Mouse (Mus musculus): ENCODE results near the gene Lrrc58.
A peak's percentile ranks its signal among the peaks of the same experiment; 100 is the strongest.

Gene Lrrc58

DNA sequence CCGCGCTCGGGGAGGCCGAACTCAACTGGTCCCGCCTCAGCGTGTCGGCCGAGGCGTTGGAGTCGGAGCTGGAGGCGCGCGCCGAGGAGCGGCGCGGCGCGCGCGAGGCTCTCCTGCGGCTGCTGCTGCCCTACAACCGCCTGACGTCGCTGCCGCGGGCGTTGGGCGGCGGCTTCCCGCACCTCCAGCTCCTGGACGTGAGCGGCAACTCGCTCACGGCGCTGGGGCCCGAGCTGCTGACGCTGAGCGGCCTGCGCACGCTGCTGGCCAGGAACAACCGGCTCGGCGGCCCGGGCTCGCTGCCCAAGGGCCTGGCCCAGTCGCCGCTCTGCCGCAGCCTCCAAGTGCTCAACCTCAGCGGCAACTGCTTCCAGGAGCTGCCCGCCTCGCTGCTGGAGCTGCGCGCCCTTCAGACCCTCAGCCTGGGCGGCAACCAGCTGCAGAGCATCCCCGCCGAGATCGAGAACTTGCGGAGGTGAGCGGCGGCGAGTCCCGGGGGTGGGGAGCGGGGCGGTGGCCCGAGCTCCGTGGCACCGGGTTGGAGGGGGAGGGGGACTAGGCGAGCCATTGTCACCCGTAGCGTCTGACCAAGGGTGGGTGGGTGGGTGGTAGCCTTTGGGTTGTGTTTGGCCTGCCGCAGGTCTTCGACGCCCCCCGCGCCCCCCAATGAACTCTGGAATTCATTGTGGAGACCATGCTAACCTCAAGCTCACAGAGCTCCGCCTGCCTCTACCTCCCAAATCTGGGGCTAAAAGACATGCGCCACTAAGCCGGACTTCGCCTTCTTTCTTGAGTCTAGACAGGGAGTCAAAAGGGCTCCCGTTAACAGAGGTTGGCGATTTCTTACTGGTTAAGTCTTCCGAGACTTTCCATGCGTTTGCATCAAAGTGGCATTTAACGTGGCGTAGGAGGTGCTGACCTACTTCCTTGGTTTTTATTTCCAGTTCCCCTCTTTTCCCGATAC is 599 bp downstream of the Lrrc58 start:
- peak in 1 of 2 experiments; percentile 34 for DNase-seq (ENCODE audit: low spot score in 2 of 2)

DNA sequence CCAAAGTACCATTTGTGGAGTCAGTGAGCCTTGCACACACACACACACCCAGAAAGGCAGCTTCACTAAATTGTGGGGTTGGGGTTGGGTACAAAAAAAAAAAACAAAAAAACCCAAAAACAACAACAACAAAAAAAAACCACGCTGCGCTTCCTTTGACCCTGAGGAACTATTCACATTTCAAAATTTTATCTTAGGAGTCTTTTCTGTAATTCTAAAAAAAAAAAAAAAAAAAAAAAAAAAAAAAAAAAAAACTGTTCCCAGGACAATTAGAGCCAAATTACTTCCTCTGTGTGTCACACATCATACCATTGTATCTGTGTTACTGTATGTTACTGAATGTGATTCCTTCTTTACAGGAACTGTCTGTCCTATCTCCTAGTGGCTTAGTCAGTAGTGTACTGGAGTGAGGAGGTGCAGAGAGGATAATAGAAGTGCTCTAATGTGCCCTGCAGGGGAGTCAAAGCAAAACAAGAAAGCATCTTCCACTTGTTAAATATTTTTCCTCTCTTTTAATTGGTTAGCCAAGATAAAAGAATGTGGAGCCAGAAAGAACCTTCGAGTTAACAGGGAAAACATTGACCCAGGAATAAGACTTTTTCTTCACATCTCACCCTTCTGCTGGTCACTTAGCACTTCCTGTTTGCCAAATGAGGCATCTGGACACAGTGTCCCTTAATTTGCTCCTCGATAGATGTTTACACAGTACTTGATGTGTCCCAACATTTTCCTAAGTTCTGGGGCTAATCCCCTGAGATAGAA is 1.5 kb downstream of the Lrrc58 start:
- no peak for DNase-seq (ENCODE audit: low spot score in 2 of 2)

DNA sequence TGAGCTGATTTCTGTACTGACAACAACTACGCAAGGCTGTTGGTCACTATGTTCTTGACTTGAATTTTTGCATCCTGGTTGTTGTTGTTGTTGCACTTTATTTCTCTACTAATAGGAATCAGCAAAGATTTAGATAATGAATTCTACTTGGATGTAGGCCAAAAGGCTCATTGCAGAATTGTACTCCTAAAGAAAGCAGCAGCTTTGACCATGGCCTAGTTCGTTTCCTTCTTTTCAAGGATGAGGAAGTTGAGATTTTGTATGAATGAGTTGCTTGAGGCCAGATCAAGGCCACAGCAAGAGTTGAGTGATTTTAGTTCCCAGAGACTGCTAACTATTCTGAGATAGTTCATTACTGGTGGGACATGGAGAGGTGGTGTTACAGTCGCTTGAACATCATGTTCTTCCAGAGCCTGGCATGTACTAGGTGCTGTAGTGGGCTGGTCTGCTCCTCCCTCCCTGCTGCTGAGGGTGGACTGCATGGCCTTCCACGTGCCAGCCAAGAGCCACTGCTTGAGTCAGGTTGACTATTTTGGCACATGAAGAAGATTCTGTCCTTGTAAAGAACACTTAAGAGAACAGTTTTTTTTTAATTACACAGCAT is 3.0 kb downstream of the Lrrc58 start:
- peak in 1 of 2 experiments; percentile 40 for DNase-seq (ENCODE audit: low spot score in 2 of 2)

DNA sequence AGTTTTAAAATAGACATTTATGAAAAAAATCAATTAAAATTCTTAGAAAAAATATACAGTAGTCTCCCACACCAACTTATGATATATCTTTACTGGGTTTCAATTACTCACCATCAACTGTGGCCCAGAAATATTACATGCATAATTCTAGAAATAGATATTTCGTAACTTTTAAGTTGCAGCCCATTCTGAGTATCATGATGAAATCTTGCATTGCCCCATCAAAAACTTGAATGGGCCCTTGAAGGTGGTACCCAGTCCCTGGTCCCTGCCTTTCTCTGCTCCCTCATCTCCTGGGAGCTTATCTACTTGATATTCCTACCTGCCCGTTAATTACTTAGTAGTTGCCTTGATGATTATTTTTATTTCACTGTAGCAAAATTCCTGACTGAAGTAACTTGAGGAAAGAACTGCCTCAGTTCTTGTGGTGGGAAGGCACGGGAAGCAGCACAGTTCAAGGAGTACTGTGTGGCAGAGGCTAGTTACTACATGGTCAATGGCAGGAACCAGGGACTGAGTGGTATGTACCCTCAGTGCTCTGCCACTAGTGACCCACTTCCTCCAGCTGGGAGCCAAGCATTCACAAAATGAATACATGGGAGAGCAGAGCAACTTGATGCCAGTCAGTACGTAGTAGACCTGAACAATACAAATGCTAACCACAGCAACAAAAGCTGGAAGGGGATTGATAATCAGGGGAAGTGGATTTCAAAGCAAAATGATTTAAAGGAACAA is 6.5 kb downstream of the Lrrc58 start:
- DNase-seq (ENCODE audit: low spot score in 2 of 2) = no peak

DNA sequence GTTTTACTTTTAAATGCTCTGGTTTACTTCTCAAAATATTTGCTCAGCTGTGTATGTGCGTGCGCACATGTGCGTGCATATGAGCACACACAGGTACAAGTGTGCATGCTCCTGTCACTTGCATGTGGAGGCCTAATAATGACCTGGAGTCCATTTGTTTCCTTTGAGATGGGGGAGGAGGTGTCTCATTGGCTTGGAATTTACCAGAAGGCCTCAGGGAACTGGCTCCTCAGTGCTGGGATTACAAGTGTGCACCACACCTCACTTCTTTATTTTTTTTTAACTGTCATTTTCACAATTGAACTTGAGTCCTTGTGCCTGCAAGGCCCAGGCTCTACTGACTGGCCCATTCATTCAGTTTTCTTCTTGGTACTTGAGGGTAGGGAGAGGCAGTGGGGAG is 9.2 kb downstream of the Lrrc58 start:
- no peak for DNase-seq (ENCODE audit: low spot score in 2 of 2)

DNA sequence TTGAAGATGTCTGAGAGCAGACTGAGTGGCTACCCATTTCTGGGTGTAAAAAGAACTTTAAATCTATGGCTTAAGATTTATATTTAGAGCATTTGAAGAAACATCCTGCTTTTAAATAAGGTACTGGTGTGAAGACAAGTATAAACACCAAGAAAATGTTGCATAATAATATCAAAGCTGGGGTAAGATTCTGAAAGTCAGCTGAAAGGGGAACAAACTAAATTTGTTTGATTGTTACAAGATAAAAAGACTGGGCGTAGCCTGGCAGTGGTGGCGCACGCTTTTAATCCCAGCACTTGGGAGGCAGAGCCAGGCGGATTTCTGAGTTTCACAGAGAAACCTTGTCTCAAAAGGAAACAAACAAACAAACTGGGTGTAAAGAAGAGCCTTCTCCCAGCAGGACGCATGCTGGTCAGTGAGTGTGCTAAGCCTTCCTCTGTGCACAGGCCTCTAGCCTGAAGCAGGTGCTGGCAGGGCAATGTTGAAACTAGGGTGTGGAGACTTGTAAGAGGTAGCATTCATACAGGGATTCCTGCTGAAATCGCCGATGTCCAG is 10.8 kb downstream of the Lrrc58 start:
- DNase-seq (ENCODE audit: low spot score in 2 of 2) = no peak

DNA sequence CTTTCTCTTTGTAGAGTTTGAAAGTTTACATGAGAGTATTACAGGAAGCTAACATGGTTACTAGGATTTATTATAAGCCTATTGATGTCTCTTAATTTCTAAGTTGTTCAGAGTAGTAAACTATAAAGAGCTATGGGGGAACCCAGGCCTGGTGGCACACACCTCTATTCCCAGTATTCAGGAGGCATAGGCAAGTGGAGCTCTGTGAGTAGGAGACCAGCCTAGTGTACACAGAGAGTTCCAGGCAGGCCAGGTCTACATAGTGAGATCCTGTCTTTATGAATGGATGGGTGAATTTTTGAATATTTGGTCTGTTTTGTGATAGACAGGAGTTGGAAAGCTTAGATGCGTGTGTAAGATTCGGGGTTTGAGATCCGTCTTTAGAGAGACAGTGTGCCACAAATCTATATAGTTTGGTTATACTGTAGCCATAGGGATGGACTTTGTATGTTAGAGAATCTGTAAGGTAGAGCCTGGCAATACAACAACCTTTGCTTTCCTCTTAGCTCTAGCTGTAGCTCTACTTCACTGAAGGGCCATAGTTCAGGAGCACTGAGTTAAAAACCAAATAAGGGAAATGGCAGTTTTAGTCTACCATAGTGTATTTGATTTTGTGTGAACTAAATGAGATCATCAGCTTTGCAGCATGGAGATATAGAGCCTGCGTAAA is 11.7 kb downstream of the Lrrc58 start:
- no peak for DNase-seq (ENCODE audit: low spot score in 2 of 2)

DNA sequence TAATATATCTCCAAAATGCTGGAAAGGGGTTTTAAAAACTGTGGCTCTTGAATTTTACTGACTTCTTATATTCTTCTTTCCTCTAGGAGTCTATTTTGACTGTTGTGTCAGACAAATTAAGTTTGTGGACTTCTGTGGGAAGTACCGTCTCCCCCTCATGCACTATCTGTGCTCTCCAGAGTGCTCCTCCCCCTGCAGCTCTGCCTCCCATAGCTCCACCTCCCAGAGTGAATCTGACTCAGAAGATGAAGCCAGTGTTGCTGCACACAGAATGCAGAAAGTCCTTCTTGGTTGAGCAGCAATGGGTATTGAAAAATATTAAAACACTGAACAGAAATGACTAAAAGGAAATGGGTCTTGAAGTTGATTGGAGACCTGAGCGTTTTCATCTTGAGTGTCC is 13.0 kb downstream of the Lrrc58 start:
- DNase-seq (ENCODE audit: low spot score in 2 of 2) = no peak

DNA sequence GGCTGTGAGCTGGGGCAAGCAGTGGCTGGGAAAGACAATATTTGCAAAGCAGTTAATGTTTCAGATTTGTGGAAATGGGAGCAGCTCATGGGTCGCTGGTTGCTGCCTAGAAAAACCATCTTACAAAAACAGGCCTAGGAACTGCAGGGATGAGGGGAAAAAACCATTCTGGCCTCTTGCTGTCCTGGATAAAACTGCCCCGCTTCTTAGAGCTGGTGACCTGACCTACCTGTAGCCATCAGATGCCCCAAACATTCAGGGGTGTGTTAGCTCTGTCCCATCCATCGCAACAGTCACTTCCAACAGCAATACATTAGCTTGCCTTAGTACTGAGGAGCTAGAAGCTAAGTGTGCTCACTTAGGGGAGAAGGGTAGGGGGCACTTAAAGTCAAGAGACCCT is 20.8 kb downstream of the Lrrc58 start:
- DNase-seq (ENCODE audit: low spot score in 2 of 2) = no peak

DNA sequence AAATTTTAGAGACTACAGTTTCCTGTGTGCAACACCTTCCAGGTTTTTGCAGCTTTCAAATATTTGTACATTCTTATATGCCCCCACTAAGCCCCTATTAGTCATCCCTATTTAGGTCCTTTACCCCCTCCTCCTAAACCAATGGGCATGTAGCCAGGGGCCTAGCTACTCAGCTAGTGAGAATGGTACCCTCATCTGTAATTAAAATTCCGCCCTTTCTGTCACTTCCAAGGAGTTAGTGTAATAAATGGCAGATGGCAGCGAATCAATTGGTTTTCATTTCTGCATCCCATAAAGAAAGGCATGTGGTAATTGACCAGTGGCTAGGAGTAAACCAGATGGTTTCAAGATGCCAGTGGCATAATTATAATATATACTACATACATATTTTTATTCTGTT is 24.5 kb downstream of the Lrrc58 start:
- DNase-seq (ENCODE audit: low spot score in 2 of 2) = no peak

DNA sequence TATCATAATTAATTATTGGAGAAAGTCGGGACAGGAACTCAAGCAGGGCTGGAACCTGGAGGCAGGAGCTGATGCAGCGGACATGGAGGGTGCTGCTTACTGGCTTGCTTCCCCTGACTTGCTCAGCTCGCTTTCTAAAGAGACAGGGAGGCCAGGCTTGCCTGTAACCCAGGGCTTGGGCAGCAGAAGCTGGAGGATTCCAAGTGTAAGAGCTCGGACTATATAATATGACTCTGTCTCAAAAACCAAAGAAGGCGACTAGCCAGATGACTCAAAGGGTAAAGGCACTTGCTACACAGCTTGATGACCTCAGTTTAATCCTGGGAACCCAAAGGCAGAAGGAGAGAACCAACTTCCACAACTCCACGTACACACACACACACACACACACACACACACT is 25.2 kb downstream of the Lrrc58 start:
- no peak for DNase-seq (ENCODE audit: low spot score in 2 of 2)

DNA sequence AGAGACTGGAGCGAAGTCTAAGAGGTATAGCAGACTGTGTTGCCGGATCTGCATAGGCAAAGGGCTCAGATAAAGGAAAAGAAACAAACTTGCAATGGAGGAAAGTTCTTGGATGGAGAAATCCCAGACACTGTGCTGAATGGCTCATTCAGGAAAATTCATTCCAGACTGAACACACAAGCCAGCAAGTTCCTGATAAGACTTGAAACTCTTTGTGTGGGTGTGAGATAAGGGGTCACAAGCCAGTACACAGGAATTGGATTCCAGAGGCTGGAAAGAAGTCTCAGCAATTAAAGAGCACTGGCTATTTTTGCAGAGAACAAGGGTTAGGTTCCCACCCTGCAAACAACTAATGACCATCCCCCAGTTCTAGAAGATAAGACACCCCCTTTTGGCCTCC is 25.8 kb downstream of the Lrrc58 start:
- no peak for DNase-seq (ENCODE audit: low spot score in 2 of 2)

DNA sequence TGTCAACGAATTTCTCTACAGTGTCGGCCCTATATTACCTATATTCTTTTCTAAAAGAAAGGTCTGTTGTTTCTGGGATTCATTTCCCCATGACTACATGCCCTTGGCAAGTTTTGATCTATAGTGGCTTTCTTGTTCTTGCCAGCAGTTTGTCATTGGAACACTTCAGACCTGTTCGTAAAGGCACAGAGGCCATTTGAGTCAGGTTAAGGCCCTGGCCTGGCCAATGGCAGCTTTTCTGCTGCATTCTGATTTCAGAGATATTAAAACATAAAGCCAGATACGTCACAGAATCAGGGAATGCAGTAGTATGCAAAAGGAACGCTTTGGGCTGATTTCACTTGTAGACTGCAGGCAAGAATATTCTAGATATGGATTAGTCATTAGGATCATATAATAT is 30.6 kb downstream of the Lrrc58 start:
- DNase-seq (ENCODE audit: low spot score in 2 of 2) = no peak

DNA sequence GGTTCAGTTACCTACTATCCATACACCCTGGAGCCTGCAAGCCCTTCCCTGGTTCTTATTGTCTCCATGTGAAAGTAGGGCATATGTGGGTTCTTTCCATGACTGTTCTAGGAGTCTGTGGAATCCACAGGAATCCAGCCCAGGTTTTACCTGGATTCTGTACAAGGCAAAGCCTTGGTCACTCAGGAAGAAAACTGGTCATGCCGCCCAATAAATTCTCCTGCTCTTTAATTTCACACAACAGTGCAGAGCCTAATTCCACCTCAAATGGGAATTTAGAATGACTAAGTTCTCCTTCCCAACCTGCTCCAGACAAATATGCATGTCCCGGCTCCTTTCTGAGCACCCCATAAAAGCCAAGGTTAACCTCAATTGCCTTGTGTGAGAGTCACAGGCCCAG is 31.2 kb downstream of the Lrrc58 start:
- DNase-seq (ENCODE audit: low spot score in 2 of 2) = no peak

DNA sequence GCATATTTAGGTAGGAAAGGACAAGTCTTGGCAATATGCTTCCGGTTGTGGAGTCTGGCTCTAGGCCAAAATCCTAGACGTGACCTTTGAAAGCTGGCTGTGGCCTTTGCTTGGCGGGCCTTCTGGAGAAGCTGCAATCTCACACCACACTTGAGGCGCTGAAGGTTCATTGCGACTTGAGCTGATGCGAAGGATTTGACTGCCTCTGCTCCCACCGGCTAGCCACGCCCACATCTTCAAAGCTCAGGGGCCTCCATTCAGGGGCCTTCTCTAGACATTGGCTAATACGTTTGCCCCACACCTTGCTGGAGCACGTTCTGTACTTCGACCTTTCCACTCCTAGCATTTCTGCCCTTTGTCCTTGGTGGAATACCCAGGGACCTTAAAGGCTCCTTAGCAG is 33.1 kb downstream of the Lrrc58 start:
- no peak for DNase-seq (ENCODE audit: low spot score in 2 of 2)

DNA sequence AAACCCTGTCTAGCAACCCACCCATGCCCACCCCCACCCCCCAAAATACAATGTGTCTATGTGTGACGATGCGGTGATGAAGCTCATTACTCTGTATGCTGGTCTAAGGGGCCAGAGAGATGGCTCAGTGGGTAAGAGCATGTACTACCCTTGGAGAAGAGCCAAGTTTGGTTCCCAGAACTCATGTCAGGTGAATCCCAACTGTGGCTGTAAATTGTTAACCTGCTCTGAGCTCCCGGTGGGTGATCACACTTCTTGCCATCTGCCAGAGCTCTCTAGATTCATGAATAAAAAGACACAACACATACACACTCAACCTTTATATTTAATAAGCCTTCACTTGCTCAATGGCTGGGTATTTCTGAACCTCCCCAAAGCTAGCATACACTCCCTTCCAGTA is 38.3 kb downstream of the Lrrc58 start:
- no peak for DNase-seq (ENCODE audit: low spot score in 2 of 2)

DNA sequence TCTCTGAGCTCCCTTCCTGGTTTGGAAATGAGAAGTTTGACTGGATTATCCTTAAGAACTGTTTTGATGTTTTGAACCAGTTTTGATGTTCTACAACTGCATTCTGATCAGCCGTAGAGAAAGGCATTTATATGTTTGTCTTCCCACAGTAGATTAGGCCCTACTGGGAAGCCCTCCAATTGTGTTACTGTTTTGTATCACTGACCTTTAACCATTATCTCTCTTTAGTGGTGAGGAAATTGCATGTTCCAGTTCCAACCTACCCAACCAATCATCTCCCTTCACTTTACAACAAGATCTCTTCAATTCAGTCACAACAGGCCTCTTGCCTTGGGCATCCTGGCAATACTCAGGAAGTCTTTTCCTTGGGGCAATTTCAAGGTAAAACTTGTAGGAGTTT is 42.9 kb downstream of the Lrrc58 start:
- DNase-seq (ENCODE audit: low spot score in 2 of 2) = no peak

DNA sequence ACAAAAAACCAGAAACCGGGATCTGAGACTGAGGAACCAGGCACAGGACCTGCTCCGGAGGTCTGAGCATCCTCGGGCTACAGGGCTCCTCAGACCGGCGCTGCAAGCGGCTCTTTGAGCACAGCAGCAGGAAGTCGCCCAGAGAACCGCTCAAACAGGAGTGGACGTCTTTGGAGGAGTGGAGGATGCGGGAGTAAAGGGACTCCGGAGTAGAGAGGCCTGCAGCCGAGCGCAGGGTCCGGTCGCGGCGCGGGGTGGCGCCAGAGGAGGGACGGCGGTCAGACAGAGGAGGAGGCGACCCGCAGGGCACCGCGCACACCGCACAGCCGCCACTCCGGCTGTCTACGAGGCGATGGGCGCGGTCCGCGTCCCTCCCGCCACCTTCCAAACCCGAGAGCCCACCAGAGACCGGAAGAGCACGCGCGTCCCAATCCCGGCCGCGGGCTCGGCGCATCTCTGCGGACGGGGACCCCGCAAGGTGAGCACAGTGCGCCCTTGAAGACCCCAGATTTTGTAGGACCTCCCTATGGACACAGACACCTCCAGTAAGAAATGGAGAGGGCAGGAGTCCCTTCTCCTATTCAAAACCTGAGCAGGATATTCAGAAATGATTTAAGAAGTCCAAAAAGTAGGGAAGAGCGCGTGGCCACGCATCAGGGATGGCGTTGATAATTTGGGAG is 48.1 kb downstream of the Lrrc58 start, which contains the start of gene Gpr156:
Gene Gpr156 (plus strand): TSS at position 359 of the 680 bp plus-strand sequence.
- DNase-seq (ENCODE audit: low spot score in 2 of 2) = peak in 1 of 2 experiments; percentile 24

DNA sequence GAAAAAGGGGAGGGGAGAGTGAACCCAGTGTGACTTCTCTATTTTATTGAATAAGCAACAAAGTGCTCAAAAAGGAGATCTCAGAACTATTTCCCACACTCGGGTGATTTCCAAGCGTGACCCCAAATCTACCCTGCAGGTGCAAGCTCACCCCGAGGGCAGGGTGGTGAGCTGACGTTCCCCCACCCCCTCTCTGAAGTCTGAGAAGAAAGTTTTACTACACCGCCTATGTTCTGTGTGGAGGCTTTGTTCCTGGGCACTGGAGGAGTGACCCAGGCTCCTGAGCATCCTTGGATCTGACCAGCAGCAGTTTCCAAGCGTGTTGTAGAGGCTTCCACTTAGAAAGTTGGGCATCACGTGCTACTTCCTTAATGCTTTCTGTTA is 48.6 kb downstream of the Lrrc58 start:
- no peak for DNase-seq (ENCODE audit: low spot score in 2 of 2)

DNA sequence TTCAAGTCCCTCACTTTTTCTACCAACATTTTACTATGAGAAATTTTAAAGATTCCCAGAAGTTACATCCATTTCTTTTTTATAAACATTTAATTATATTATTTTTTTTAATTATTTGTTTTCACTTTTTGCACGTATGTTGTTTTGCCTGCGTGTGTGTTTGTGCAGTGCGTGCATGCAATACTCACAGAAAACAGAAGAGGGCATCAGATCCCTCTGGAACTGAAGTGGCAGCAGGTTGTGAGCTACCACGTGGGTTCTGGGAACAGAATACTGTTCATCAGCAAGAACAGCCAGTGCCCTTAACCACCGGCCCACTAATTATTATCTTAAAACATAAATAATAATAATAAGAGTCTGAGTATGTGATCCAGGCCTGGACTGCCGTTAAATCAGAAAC is 50.8 kb downstream of the Lrrc58 start:
- DNase-seq (ENCODE audit: low spot score in 2 of 2) = no peak
